Mouse (Mus musculus) hindbrain, embryonic 16.5 days (tissue): ENCODE measurements around the gene Plscr3. TPM values are rescaled to one million over a fixed set of nuclear protein-coding genes. Genes with fewer than 3 reads are reported as not detected.

Experiments
- ATAC-seq: fragments of 200-750 bp; cut with Nextera tagmentation; 2 replicates; pipeline ENCODE4 v1.8.0; 2017; ENCODE audit warnings: moderate TSS enrichment, moderate library complexity
- H3K27ac ChIP-seq: fragments of 300-500 bp; sonication (generic); 2 replicates; pipeline ENCODE4 v1.5.1; 2014; ENCODE audit warnings: low read depth, mild to moderate bottlenecking, control low read depth, low read length, moderate library complexity
- H3K27me3 ChIP-seq: fragments of 300-500 bp; sonication (generic); replicated peaks from 2 replicates; pipeline ENCODE4 v1.6.1; 2014; ENCODE audit warnings: low read length; ENCODE audit not compliant: control insufficient read depth, insufficient read depth
- H3K36me3 ChIP-seq: fragments of 300-500 bp; sonication (generic); 2 replicates; pipeline ENCODE4 v1.6.1; 2014; ENCODE audit warnings: mild to moderate bottlenecking, low read length, moderate library complexity, mixed read lengths; ENCODE audit not compliant: control insufficient read depth, insufficient read depth
- H3K4me1 ChIP-seq: fragments of 300-500 bp; sonication (generic); 2 replicates; pipeline ENCODE4 v1.6.1; 2014; ENCODE audit warnings: low read depth, low read length; ENCODE audit not compliant: control insufficient read depth, insufficient read depth
- H3K4me2 ChIP-seq: fragments of 300-500 bp; sonication (generic); 2 replicates; pipeline ENCODE4 v1.6.1; 2014; ENCODE audit warnings: mild to moderate bottlenecking, low read length, control low read depth, moderate library complexity
- H3K4me3 ChIP-seq: fragments of 300-500 bp; sonication (generic); 2 replicates; pipeline ENCODE4 v1.5.1; 2014; ENCODE audit warnings: mild to moderate bottlenecking, low read length, control low read depth, moderate library complexity
- H3K9ac ChIP-seq: fragments of 300-500 bp; sonication (generic); 2 replicates; pipeline ENCODE4 v1.6.1; 2014; ENCODE audit warnings: low read depth, mild to moderate bottlenecking, control low read depth, low read length, moderate library complexity
- H3K9me3 ChIP-seq: fragments of 300-500 bp; sonication (generic); 2 replicates; pipeline ENCODE4 v1.6.1; 2014; ENCODE audit warnings: mild to moderate bottlenecking, low read length, moderate library complexity; ENCODE audit not compliant: control insufficient read depth
- WGBS: fragments of 180-500 bp; shearing (Covaris S2); extraction: QIAGEN DNeasy Blood & Tissue Kit; methylation state at CpG from one replicate; pipeline ENCODE4 v1.1.7; 2014; 5-methylcytosine and 5-hydroxymethylcytosine counted together
- polyA plus RNA-seq: library from polyadenylated mRNA; unstranded; fragments of >200 nt; fragmentation: Nextera tagmentation; extraction: Ambion mirVana; gene quantifications from 2 replicates; pipeline ENCODE4 v1.2.1, GENCODE M21; 2015

Plscr3 gene
- polyA plus RNA-seq, 1 experiment from 2014 or later = 37.3 TPM

- no peaks in the 10 kb centered on the region for H3K36me3 ChIP-seq
- peak overlapping the region; percentile 85 for H3K9ac ChIP-seq
- H3K27me3 ChIP-seq = peaks cover 18% of the 10 kb centered on the region
- H3K4me2 ChIP-seq = peak overlapping the region; percentile 85
- 1% methylated on average over 60 of the region's 60 CpGs for WGBS
- peaks cover 49% of the 10 kb centered on the region for H3K4me1 ChIP-seq
- H3K27ac ChIP-seq = peak overlapping the region; percentile 21; the same call in 1 of the 2 replicates
- ATAC-seq = peak; percentile 44
- H3K4me3 ChIP-seq = peak overlapping the region; percentile 61
- no peaks in the 10 kb centered on the region for H3K9me3 ChIP-seq
These were observed 42.2 kb upstream of the Plscr3 start for GRCm38 (mm10) chr11:69803786-69804651.

- peak overlapping the region; percentile 85 for H3K4me2 ChIP-seq
- H3K27ac ChIP-seq = no peak overlapping the region
- H3K4me3 ChIP-seq = peak overlapping the region; percentile 8
- H3K27me3 ChIP-seq = peaks cover 21% of the 10 kb centered on the region
- no peaks in the 10 kb centered on the region for H3K9me3 ChIP-seq
- no peaks in the 10 kb centered on the region for H3K36me3 ChIP-seq
- peaks cover 44% of the 10 kb centered on the region for H3K4me1 ChIP-seq
- whole genome bisulfite sequencing = 6% methylated on average over 12 of the region's 12 CpGs
- ATAC-seq = no peak
- H3K9ac ChIP-seq = peak overlapping the region; percentile 35
These were observed 41.6 kb upstream of the Plscr3 start for GRCm38 (mm10) chr11:69804652-69804940.

DNA sequence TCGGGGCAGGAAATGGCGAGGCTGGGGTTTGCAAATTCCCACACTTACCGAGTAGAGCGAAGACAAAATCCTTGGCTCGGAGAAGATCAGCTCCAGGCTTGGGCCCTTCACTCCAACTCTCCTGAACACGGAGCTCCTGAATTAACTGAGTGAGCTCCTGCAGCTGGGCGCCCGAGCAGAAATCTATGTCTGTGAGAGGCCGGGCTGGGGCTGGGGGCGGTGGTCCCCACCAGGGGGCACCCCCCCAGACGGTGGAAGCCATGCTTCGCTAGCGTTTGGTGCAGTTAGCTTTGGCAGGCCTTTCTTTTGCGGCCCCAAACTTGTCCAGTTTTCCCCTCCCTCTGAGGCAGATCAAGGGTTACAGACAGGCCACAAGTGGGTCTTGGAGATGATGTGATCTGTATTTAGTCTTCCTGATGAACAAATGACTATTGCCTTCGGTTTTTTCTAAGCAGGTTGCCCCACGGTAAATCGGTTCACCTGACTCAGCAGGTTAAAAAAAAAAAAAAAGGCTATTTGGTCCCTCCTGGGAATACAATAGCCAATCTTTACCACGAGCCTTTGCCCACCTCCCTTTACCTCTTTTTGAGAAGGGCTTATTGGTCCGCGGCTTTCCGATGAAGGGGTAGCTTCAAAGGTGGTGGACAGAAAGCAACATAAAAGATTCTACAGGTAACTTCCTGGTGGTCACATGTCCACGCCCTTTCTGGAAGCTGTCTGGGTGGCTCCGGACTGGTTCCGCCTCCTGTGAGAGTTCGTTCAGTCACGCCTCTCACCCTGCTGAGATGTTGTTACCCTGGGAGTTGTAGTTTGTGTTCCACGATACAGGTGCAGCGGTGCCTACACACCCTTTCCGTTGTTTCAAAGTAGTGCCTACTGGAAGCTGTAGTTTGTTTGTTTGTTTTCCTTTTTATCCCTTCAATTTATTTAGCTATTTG lies 40.9 kb upstream of the Plscr3 start, which contains the start of gene Tmem102:
Gene Tmem102, minus strand, starts transcription at position 653 of the 938 bp plus-strand sequence.
- H3K27me3 ChIP-seq = peaks cover 21% of the 10 kb centered on the region
- H3K9ac ChIP-seq = peak within 1 kb of the TSS; percentile 35
- ATAC-seq = no peak
- WGBS = 7% methylated on average over 29 of the region's 29 CpGs
- H3K4me2 ChIP-seq = peak within 1 kb of the TSS; percentile 85
- peak within 1 kb of the TSS; percentile 8 for H3K4me3 ChIP-seq
- peaks cover 38% of the 10 kb centered on the region for H3K4me1 ChIP-seq
- no peaks in the 10 kb centered on the region for H3K9me3 ChIP-seq
- H3K27ac ChIP-seq = no peak within 1 kb of the TSS
- H3K36me3 ChIP-seq = no peaks in the 10 kb centered on the region

DNA sequence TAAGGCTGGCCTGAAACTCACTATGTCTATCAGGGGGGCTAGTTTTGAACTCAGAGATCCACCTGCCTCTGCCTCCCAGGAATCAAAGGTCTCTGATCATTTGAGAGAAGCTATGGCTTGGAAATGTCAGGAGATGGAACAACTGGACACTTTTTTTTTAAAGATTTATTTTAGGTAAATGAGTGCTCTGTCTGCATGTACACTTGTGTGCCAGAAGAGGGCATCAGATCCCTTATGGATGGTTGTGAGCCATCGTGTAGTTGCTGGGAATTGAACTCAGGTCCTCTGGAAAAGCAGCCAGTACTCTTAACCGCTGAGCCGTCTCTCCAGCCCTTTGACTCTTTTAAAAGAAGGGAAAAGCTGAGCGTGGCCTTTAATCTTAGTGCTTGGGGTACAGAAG lies 39.8 kb upstream of the Plscr3 start:
- no peaks in the 10 kb centered on the region for H3K36me3 ChIP-seq
- H3K4me1 ChIP-seq = peaks cover 32% of the 10 kb centered on the region
- H3K27ac ChIP-seq = no peak overlapping the region
- 79% methylated on average over 4 of the region's 4 CpGs for WGBS
- H3K9ac ChIP-seq = no peak overlapping the region
- H3K27me3 ChIP-seq = peaks cover 21% of the 10 kb centered on the region
- no peaks in the 10 kb centered on the region for H3K9me3 ChIP-seq
- no peak overlapping the region for H3K4me2 ChIP-seq
- ATAC-seq = no peak
- H3K4me3 ChIP-seq = no peak overlapping the region

DNA sequence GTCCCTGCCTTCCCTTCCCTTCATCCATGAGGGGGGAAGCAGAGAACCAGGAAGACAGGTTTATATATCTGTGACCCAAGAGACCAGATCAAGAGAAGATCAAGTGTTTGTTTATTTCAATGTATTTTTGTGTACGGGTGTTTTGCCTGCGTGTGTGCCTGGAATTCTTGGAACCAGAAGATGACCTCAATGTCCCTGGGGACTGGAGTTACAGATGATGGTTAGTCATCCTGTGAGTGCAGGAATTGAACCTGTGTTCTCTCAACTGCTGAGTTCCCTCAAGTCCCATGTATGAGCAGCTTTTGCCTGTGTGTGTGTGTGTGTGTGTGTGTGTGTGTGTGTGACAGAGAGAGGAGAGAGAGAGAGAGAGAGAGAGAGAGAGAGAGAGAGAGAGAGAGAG lies 38.5 kb upstream of the Plscr3 start:
- no peak for ATAC-seq
- Histone ChIP-seq H3K4me3 (no peak overlapping the region), H3K9ac (no peak overlapping the region), H3K4me1 (peaks cover 21% of the 10 kb centered on the region), H3K9me3 (no peaks in the 10 kb centered on the region), H3K27me3 (peaks cover 21% of the 10 kb centered on the region), H3K36me3 (no peaks in the 10 kb centered on the region), H3K4me2 (no peak overlapping the region), H3K27ac (no peak overlapping the region)
- 91% methylated on average over 2 of the region's 2 CpGs for WGBS

GRCm38 (mm10) chr11:69810280-69810679 lies 35.9 kb upstream of the Plscr3 start:
- H3K27me3 ChIP-seq = peaks cover 14% of the 10 kb centered on the region

DNA sequence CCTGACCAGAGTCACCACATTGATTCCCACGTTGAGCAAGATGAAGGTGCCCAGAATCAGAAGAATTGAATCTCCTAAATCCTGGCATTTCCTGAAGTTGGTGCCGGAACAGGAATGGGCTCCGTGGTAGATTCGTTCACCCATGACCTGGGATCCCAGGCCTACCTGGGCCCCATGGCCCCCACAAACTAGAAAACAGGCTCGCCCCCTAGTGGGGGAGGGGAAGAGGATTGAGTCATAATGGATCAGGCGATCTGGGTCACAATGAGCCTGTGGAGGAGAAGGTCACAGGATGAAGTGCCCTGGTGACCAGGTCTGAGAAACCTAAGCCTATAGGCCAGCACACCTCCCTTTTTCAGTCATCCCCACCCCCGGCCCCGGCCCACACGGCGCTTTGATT lies 31.0 kb upstream of the Plscr3 start, which contains the start of gene Gm39566:
Gene Gm39566, minus strand, starts transcription at position 144 of the 400 bp plus-strand sequence.
- 69% methylated on average over 10 of the region's 10 CpGs for WGBS
- no peaks in the 10 kb centered on the region for H3K27me3 ChIP-seq
- H3K36me3 ChIP-seq = no peaks in the 10 kb centered on the region
- peaks cover 9% of the 10 kb centered on the region for H3K9me3 ChIP-seq
- ATAC-seq = no peak
- H3K4me3 ChIP-seq = no peak within 1 kb of the TSS
- H3K27ac ChIP-seq = no peak within 1 kb of the TSS
- H3K9ac ChIP-seq = no peak within 1 kb of the TSS
- H3K4me1 ChIP-seq = no peaks in the 10 kb centered on the region
- H3K4me2 ChIP-seq = no peak within 1 kb of the TSS

More at GRCm38 (mm10) chr11:69810280-69810679, 35.9 kb upstream of the Plscr3 start:
- Histone ChIP-seq H3K4me2 (no peak overlapping the region), H3K4me3 (no peak overlapping the region), H3K27ac (no peak overlapping the region), H3K9me3 (no peaks in the 10 kb centered on the region), H3K4me1 (no peaks in the 10 kb centered on the region), H3K9ac (no peak overlapping the region), H3K36me3 (no peaks in the 10 kb centered on the region)
- ATAC-seq = no peak

GRCm38 (mm10) chr11:69816520-69816919 lies 29.7 kb upstream of the Plscr3 start:
- no peak overlapping the region for H3K27ac ChIP-seq
- no peaks in the 10 kb centered on the region for H3K36me3 ChIP-seq
- WGBS = 92% methylated on average over 12 of the region's 12 CpGs
- no peak overlapping the region for H3K4me3 ChIP-seq
- no peaks in the 10 kb centered on the region for H3K4me1 ChIP-seq
- H3K9me3 ChIP-seq = peaks cover 9% of the 10 kb centered on the region
- no peak overlapping the region for H3K4me2 ChIP-seq
- H3K27me3 ChIP-seq = no peaks in the 10 kb centered on the region
- H3K9ac ChIP-seq = no peak overlapping the region
- no peak for ATAC-seq

GRCm38 (mm10) chr11:69818365-69818764 lies 27.8 kb upstream of the Plscr3 start, which contains the start of gene Spem2:
TSS of gene Spem2 (minus strand) at chr11:69818465.
- no peak within 1 kb of the TSS for H3K9ac ChIP-seq
- peaks cover 9% of the 10 kb centered on the region for H3K9me3 ChIP-seq
- no peak within 1 kb of the TSS for H3K27ac ChIP-seq
- no peaks in the 10 kb centered on the region for H3K4me1 ChIP-seq
- H3K4me2 ChIP-seq = no peak within 1 kb of the TSS
- no peak within 1 kb of the TSS for H3K4me3 ChIP-seq
- 75% methylated on average over 2 of the region's 2 CpGs for WGBS
- no peak for ATAC-seq
- H3K27me3 ChIP-seq = no peaks in the 10 kb centered on the region
- H3K36me3 ChIP-seq = no peaks in the 10 kb centered on the region
